Mouse (Mus musculus) 416B (cell line): ENCODE measurements around the gene Cycs.

ENCODE experiments used
- DNase-seq: peaks from one replicate; pipeline ENCODE4 v3.0.0; 2011; ENCODE audit warnings: low read depth

The Cycs gene

DNA sequence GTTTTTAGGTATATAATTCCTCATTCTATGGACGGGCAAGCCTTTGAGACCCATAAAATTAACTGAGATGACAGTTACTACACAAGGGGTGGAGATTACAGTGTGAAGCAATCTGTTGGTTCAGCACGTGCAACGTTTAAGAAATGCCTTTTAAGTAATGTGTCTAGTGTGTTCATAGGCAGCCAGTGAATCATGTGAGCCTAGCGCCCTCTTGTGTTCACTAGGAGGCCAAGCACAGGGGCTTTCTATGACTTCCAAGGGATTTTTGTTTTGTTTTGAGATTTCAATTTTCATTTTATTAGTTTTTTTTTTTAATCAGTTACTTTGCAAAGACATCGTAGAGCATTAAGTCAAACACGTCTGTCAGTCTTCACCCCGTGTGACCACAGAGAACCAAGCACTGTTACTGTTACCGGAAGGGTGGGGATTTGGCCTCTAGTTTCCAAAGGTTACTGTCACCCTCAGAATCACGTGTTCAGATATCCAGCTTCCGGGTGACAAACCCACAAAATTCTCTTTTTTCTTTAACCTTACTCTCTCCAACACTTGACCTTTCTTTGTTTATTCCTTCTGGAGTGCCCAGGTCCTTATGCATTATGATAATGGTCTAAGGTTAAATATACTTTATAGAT, 20.8 kb downstream of the Cycs start:
- DNase-seq, result peak; percentile 92

DNA sequence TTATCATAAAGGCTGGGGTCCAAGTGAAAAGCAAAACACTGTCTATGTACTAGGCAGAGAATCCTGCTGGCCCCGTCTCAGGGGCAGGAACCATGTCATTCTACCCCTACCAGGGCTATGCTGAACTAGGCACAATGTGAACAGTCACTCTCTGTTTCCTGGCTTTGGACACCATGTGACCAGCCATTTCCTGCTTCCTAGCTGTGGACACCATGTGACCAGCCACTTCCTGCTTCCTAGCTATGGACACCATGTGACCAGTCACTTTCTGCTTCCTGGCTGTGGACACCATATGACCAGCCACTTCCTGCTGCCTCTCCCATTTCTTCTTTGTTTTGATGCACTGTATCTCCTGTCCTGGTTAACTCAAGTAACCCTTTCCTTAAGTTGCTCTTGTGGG, 23.8 kb downstream of the Cycs start:
- peak; percentile 72 for DNase-seq

DNA sequence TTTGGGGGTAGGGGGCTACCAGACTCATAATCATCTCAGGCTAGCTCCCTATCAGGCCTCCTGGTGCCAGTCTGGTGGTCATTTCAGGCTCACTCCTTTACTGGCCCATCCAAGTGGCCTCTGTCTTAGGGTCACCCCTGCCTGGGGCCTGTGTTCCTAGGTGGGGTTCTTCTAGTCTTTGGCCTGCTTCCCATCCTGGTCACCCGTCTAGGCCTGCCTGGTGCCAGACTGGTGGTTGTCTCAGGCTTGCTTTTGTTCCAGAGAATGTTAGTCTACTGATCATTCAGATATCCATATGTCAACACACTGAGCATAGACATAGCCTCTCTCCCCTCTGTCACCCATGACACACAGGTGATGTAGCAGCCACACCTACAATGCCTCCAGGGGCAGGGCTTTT, 26.7 kb downstream of the Cycs start:
- DNase-seq, result no peak

GRCm38 (mm10) chr6:50536461-50536892, 29.9 kb downstream of the Cycs start:
- DNase-seq, result peak; percentile 90

GRCm38 (mm10) chr6:50535346-50535745, 31.0 kb downstream of the Cycs start:
- DNase-seq, result no peak

DNA sequence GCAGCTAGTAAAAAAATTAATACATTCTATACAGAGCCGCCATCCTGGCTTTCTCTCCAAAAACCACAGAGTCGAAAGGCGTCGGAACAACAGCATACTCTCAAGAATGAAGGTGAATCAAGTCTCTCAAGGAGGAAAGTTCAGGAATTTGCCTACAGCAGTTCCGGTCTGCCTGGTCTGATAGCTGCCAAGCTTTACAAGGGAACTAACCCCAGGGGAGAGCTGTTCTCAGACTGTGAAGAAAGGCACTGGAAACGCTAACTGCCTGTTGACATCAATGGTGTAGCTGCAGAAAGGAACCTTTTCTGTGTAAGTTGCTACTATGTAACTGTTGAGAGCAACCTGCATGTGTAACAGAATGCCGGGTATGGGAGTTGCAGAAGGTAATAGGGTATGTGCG, 34.4 kb downstream of the Cycs start:
- DNase-seq, result no peak

DNA sequence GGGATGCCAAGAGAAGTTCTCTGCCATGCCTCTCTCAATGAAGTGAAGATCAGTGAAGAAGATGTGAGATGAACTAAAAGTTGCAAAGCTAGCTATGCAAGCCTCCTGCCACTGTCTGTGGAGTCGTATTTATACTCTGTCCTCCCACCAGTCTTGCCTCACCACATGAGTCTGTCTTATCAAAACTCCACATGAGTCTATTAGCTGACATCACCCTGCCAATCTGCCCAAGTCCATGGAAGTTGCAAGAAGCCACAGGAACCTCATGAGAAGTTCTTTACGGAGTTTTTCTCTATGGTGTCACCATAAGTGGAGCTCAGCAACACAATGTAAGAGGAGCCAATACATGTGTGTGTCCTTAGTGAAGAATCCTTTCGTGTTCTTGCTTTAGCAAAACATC, 35.3 kb downstream of the Cycs start:
- DNase-seq, result peak; percentile 57

DNA sequence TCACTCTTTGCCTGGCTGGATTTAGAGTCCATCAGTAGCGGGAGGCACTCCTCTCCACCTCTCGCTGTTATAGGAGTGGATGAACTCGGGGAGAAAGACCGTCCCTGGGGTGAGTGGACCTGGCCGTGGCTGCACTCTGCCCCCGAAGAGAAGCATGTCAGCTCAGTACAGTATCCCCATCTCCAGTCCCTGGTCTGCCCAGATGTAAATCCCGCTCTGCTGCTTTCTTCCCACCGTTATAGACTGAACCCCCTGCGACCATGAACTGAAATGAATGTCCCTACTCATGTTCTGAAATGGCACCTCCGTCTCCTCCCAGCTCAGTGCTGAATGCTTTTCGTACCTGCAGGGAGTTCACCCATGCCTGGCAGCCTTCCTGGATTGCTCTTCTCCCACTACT, 37.1 kb downstream of the Cycs start:
- DNase-seq, result no peak

GRCm38 (mm10) chr6:50527416-50527815, 38.9 kb downstream of the Cycs start:
- DNase-seq, result no peak

GRCm38 (mm10) chr6:50526597-50527024, 39.7 kb downstream of the Cycs start:
- DNase-seq, result peak; percentile 79

GRCm38 (mm10) chr6:50525846-50526245, 40.5 kb downstream of the Cycs start:
- no peak for DNase-seq

- no peak for DNase-seq
These were observed 42.0 kb downstream of the Cycs start for GRCm38 (mm10) chr6:50524261-50524896.

GRCm38 (mm10) chr6:50522772-50523171, 43.6 kb downstream of the Cycs start:
- no peak for DNase-seq

- peak; percentile 87 for DNase-seq
These were observed 44.7 kb downstream of the Cycs start for GRCm38 (mm10) chr6:50521532-50522135.

- no peak for DNase-seq
These were observed 46.2 kb downstream of the Cycs start for GRCm38 (mm10) chr6:50520139-50520538.

DNA sequence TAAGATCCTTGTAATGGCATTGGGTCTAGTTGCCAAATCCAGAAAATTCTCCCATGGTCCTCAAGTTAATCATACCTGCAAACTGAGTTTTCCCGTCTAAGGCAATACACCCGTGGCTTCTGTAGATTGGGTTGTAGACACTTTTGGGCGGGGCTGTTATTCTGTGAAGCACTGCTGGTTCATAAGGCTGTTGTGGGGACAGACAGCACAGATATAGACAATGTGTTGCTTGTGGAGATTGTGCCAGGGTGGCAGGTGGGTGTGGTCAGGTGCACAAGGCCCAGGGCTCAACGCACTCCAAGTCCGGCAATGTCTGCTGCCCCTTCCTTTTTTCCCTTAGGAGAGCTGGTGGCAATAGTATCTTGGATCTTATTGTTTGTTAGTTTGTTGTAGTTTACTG, 48.0 kb downstream of the Cycs start:
- no peak for DNase-seq
